Mouse (Mus musculus): ENCODE measurements around the gene Fam198b. TPM values are rescaled to one million over a fixed set of nuclear protein-coding genes. Genes with fewer than 3 reads are reported as not detected.
A peak's percentile ranks its signal among the peaks of the same experiment; 100 is the strongest.

Fam198b gene
- polyA plus RNA-seq, 1 experiment from 2014 or later = 9.3 TPM

DNA sequence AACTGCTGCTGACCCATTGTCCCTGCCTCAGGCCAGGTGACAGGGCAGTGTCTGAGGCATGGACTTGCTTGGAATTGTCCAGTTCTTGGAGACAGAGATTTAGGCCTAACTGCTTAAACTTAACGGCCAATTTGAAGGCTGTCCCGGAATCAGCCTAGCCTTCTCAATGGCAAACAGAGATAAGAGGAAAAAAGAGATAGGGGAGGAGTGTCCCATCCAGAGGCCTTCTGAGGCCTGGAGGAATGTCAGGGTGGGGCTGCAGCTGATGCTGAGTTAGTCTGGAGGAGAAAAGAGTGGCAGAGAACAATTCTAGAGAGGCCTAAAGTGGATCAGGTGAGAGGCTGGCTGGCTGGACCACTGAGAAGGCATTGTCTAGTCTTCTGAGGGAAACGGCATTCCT lies 32.2 kb upstream of the Fam198b start:
- Histone ChIP-seq H3K36me3 (ENCODE audit: control insufficient read depth, insufficient read depth, low read length) (no peaks in the 10 kb centered on the region), H3K9ac (ENCODE audit: low read depth, low read length) (no peak overlapping the region), H3K27ac (ENCODE audit: low read length) (no peak overlapping the region), H3K4me3 (ENCODE audit: low read length) (no peak overlapping the region), H3K9me3 (ENCODE audit: control insufficient read depth, low read length) (no peaks in the 10 kb centered on the region), H3K4me1 (ENCODE audit: control insufficient read depth, insufficient read depth, low read length) (peaks cover 7% of the 10 kb centered on the region), H3K27me3 (replicated peaks; ENCODE audit: control insufficient read depth, insufficient read depth, low read length) (no peaks in the 10 kb centered on the region), H3K4me2 (ENCODE audit: low read depth, low read length) (no peak overlapping the region)
- 54% methylated on average over 3 of the region's 3 CpGs for WGBS
- peak; percentile 47 for ATAC-seq

- 53% methylated on average over 8 of the region's 8 CpGs for WGBS
- Histone ChIP-seq H3K27ac (ENCODE audit: low read length) (peak within 1 kb of the TSS; percentile 74), H3K9me3 (ENCODE audit: control insufficient read depth, low read length) (no peaks in the 10 kb centered on the region), H3K4me1 (ENCODE audit: control insufficient read depth, insufficient read depth, low read length) (peaks cover 7% of the 10 kb centered on the region), H3K9ac (ENCODE audit: low read depth, low read length) (0 out of 2 replicates have a peak within 1 kb of the TSS, but pooled peaks have one; percentile 4), H3K27me3 (replicated peaks; ENCODE audit: control insufficient read depth, insufficient read depth, low read length) (no peaks in the 10 kb centered on the region), H3K4me2 (ENCODE audit: low read depth, low read length) (no peak within 1 kb of the TSS), H3K4me3 (ENCODE audit: low read length) (no peak within 1 kb of the TSS), H3K36me3 (ENCODE audit: control insufficient read depth, insufficient read depth, low read length) (no peaks in the 10 kb centered on the region)
- ATAC-seq = peak; percentile 36
These were observed 31.6 kb upstream of the Fam198b start, which contains the start of gene Tmem144 for GRCm38 (mm10) chr3:79852654-79853166. TSS of gene Tmem144 (minus strand) at chr3:79852773.

GRCm38 (mm10) chr3:79857780-79858179 lies 26.6 kb upstream of the Fam198b start:
- Histone ChIP-seq H3K4me3 (ENCODE audit: low read length) (no peak overlapping the region), H3K9me3 (ENCODE audit: control insufficient read depth, low read length) (no peaks in the 10 kb centered on the region), H3K4me2 (ENCODE audit: low read depth, low read length) (no peak overlapping the region), H3K27ac (ENCODE audit: low read length) (no peak overlapping the region), H3K36me3 (ENCODE audit: control insufficient read depth, insufficient read depth, low read length) (no peaks in the 10 kb centered on the region), H3K4me1 (ENCODE audit: control insufficient read depth, insufficient read depth, low read length) (peaks cover 2% of the 10 kb centered on the region), H3K9ac (ENCODE audit: low read depth, low read length) (no peak overlapping the region), H3K27me3 (replicated peaks; ENCODE audit: control insufficient read depth, insufficient read depth, low read length) (no peaks in the 10 kb centered on the region)
- 0 out of 2 replicates have a peak, but pooled peaks have one; percentile 21 for ATAC-seq
- 59% methylated on average over 5 of the region's 5 CpGs for WGBS

DNA sequence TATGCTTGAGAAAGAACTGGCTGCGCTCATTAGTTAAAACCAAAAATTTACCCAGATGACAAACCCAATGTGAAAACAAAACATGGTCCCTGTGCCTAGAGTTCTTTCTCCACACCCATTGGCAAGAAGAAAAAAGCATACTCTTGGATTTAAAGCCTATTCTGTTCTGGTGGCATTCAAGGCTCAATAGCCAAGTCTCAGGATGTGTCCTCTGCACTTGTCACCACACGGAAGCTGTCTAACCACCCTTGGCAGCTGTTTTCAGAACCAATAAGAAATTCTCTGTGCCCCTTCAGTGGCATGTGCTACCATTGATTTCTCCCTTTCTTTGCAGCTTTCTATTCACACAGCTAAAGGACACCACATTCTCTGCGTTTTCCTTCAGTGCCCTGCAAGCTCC lies 26.1 kb upstream of the Fam198b start:
- no peak for ATAC-seq
- no peaks in the 10 kb centered on the region for H3K9me3 ChIP-seq (ENCODE audit: control insufficient read depth, low read length)
- H3K27me3 ChIP-seq (replicated peaks; ENCODE audit: control insufficient read depth, insufficient read depth, low read length) = no peaks in the 10 kb centered on the region
- H3K9ac ChIP-seq (ENCODE audit: low read depth, low read length) = no peak overlapping the region
- no peaks in the 10 kb centered on the region for H3K4me1 ChIP-seq (ENCODE audit: control insufficient read depth, insufficient read depth, low read length)
- 71% methylated on average over 3 of the region's 3 CpGs for WGBS
- H3K36me3 ChIP-seq (ENCODE audit: control insufficient read depth, insufficient read depth, low read length) = no peaks in the 10 kb centered on the region
- no peak overlapping the region for H3K4me3 ChIP-seq (ENCODE audit: low read length)
- no peak overlapping the region for H3K27ac ChIP-seq (ENCODE audit: low read length)
- H3K4me2 ChIP-seq (ENCODE audit: low read depth, low read length) = no peak overlapping the region

- Histone ChIP-seq H3K9ac (ENCODE audit: low read depth, low read length) (no peak overlapping the region), H3K4me2 (ENCODE audit: low read depth, low read length) (no peak overlapping the region), H3K4me1 (ENCODE audit: control insufficient read depth, insufficient read depth, low read length) (no peaks in the 10 kb centered on the region), H3K27ac (ENCODE audit: low read length) (no peak overlapping the region), H3K27me3 (replicated peaks; ENCODE audit: control insufficient read depth, insufficient read depth, low read length) (no peaks in the 10 kb centered on the region), H3K4me3 (ENCODE audit: low read length) (no peak overlapping the region), H3K36me3 (ENCODE audit: control insufficient read depth, insufficient read depth, low read length) (no peaks in the 10 kb centered on the region), H3K9me3 (ENCODE audit: control insufficient read depth, low read length) (no peaks in the 10 kb centered on the region)
- 67% methylated on average over 7 of the region's 7 CpGs for WGBS
- no peak for ATAC-seq
These were observed 19.5 kb upstream of the Fam198b start for GRCm38 (mm10) chr3:79864824-79865223.

- no peaks in the 10 kb centered on the region for H3K4me1 ChIP-seq (ENCODE audit: control insufficient read depth, insufficient read depth, low read length)
- H3K36me3 ChIP-seq (ENCODE audit: control insufficient read depth, insufficient read depth, low read length) = no peaks in the 10 kb centered on the region
- no peaks in the 10 kb centered on the region for H3K27me3 ChIP-seq (replicated peaks; ENCODE audit: control insufficient read depth, insufficient read depth, low read length)
- WGBS = 87% methylated on average over 3 of the region's 3 CpGs
- H3K9ac ChIP-seq (ENCODE audit: low read depth, low read length) = no peak overlapping the region
- no peaks in the 10 kb centered on the region for H3K9me3 ChIP-seq (ENCODE audit: control insufficient read depth, low read length)
- ATAC-seq = no peak
- no peak overlapping the region for H3K4me2 ChIP-seq (ENCODE audit: low read depth, low read length)
- no peak overlapping the region for H3K27ac ChIP-seq (ENCODE audit: low read length)
- no peak overlapping the region for H3K4me3 ChIP-seq (ENCODE audit: low read length)
These were observed 18.2 kb upstream of the Fam198b start for GRCm38 (mm10) chr3:79866089-79866488.

DNA sequence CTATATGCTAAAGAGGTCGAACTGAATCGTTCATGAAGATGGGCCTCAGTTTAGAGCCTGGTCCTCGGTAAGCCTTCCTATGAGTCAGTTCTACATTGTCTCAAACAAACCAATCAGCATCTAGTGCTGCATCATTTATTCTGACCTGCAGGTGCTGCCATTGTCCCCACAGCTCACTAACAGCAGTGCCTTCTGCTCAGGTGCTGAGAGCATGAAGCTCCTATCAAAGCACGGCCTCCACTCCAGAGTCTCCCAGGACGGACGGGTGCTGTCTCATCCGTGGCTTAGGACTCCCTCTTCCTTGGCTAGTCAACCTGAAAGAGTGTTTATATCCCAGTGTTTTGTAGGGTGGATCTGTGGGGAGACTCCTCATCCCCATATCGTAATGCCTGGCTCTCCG lies 17.8 kb upstream of the Fam198b start:
- Histone ChIP-seq H3K9ac (ENCODE audit: low read depth, low read length) (no peak overlapping the region), H3K4me2 (ENCODE audit: low read depth, low read length) (no peak overlapping the region), H3K36me3 (ENCODE audit: control insufficient read depth, insufficient read depth, low read length) (no peaks in the 10 kb centered on the region), H3K27ac (ENCODE audit: low read length) (no peak overlapping the region), H3K27me3 (replicated peaks; ENCODE audit: control insufficient read depth, insufficient read depth, low read length) (no peaks in the 10 kb centered on the region), H3K9me3 (ENCODE audit: control insufficient read depth, low read length) (no peaks in the 10 kb centered on the region), H3K4me3 (ENCODE audit: low read length) (no peak overlapping the region), H3K4me1 (ENCODE audit: control insufficient read depth, insufficient read depth, low read length) (no peaks in the 10 kb centered on the region)
- no peak for ATAC-seq
- 87% methylated on average over 9 of the region's 9 CpGs for WGBS

DNA sequence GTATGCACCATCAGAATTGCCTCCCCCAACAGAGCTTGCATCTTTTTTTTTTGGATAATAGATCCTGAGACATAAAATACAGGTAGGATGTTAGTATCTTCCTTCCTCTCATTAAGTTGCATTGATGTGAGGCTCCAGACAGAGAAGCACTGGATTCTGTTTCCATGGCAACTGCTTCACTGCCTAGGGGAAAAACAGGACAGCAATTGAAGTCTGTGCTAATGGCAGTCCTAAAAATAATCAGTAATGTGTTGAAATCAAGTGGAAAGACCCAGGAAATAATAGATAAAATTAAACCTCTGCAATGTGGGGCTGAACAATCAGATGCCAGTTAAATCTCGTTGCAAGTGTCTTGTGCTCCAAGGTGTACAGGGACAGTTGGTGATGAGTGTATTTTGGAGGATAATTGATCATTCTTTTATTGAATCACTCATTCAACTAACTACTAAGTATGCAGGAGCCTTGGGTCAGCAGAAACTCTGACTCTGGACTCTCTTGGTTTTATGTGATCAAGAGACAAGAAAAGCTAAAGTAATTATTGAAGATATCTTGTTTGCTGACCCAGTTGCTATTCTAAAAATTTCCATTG lies 17.1 kb upstream of the Fam198b start:
- H3K4me1 ChIP-seq (ENCODE audit: control insufficient read depth, insufficient read depth, low read length) = no peaks in the 10 kb centered on the region
- no peaks in the 10 kb centered on the region for H3K27me3 ChIP-seq (replicated peaks; ENCODE audit: control insufficient read depth, insufficient read depth, low read length)
- no peaks in the 10 kb centered on the region for H3K36me3 ChIP-seq (ENCODE audit: control insufficient read depth, insufficient read depth, low read length)
- no peak overlapping the region for H3K9ac ChIP-seq (ENCODE audit: low read depth, low read length)
- WGBS = 63% methylated on average over 1 of the region's 1 CpGs
- no peak overlapping the region for H3K4me3 ChIP-seq (ENCODE audit: low read length)
- no peak overlapping the region for H3K27ac ChIP-seq (ENCODE audit: low read length)
- ATAC-seq = no peak
- no peaks in the 10 kb centered on the region for H3K9me3 ChIP-seq (ENCODE audit: control insufficient read depth, low read length)
- H3K4me2 ChIP-seq (ENCODE audit: low read depth, low read length) = no peak overlapping the region

GRCm38 (mm10) chr3:79875471-79875870 lies 8.9 kb upstream of the Fam198b start:
- H3K36me3 ChIP-seq (ENCODE audit: control insufficient read depth, insufficient read depth, low read length) = no peaks in the 10 kb centered on the region
- ATAC-seq = no peak
- 89% methylated on average over 5 of the region's 5 CpGs for WGBS
- H3K4me3 ChIP-seq (ENCODE audit: low read length) = no peak overlapping the region
- no peak overlapping the region for H3K4me2 ChIP-seq (ENCODE audit: low read depth, low read length)
- no peaks in the 10 kb centered on the region for H3K27me3 ChIP-seq (replicated peaks; ENCODE audit: control insufficient read depth, insufficient read depth, low read length)
- no peak overlapping the region for H3K9ac ChIP-seq (ENCODE audit: low read depth, low read length)
- no peaks in the 10 kb centered on the region for H3K9me3 ChIP-seq (ENCODE audit: control insufficient read depth, low read length)
- H3K4me1 ChIP-seq (ENCODE audit: control insufficient read depth, insufficient read depth, low read length) = no peaks in the 10 kb centered on the region
- no peak overlapping the region for H3K27ac ChIP-seq (ENCODE audit: low read length)

- no peaks in the 10 kb centered on the region for H3K9me3 ChIP-seq (ENCODE audit: control insufficient read depth, low read length)
- H3K4me3 ChIP-seq (ENCODE audit: low read length) = no peak overlapping the region
- no peak overlapping the region; the same call in 1 of the 2 replicates for H3K4me2 ChIP-seq (ENCODE audit: low read depth, low read length)
- peak; percentile 57 for ATAC-seq
- no peaks in the 10 kb centered on the region for H3K27me3 ChIP-seq (replicated peaks; ENCODE audit: control insufficient read depth, insufficient read depth, low read length)
- no peaks in the 10 kb centered on the region for H3K36me3 ChIP-seq (ENCODE audit: control insufficient read depth, insufficient read depth, low read length)
- no peaks in the 10 kb centered on the region for H3K4me1 ChIP-seq (ENCODE audit: control insufficient read depth, insufficient read depth, low read length)
- H3K27ac ChIP-seq (ENCODE audit: low read length) = no peak overlapping the region; the same call in 1 of the 2 replicates
- WGBS = 49% methylated on average over 3 of the region's 3 CpGs
- no peak overlapping the region for H3K9ac ChIP-seq (ENCODE audit: low read depth, low read length)
These were observed 6.0 kb upstream of the Fam198b start for GRCm38 (mm10) chr3:79878350-79878749.

Measured in intestine, embryonic 16.5 days (tissue).